Mouse (Mus musculus) erythroid progenitor cell, adult 5-6 weeks (primary cell): Measurements from ENCODE around the gene Elmo2. TPM values are rescaled to one million over a fixed set of nuclear protein-coding genes. Genes with fewer than 3 reads are reported as not detected.
A peak's percentile ranks its signal among the peaks of the same experiment; 100 is the strongest.

Experiments used
- ATAC-seq: replicated peaks from 2 replicates; pipeline ENCODE4 v1.8.0; 2016; ENCODE audit warnings: moderate number of reproducible peaks, mild to moderate bottlenecking, moderate TSS enrichment, inconsistent platforms; ENCODE audit not compliant: poor library complexity, low FRiP score, severe bottlenecking
- total RNA-seq, 2 experiments: library from RNA; stranded (forward) in 1 of 2; stranded (reverse) in 1 of 2; fragments of 150-400 nt in 1 of 2; fragments of 186-747, 209-891 nt in 1 of 2; gene quantifications; 2 replicates each; pipeline versions ENCODE4 v1.2.3 to v1.2.4; 2015 to 2017; ENCODE audit warnings: low replicate concordance in 2 of 2

Gene Elmo2
- total RNA-seq, 2 experiments from 2014 or later, result 13.1 to 16.3 TPM

GRCm38 (mm10) chr2:165301409-165301808 lies 24.9 kb downstream of the Elmo2 start:
- ATAC-seq, result no peak

GRCm38 (mm10) chr2:165300885-165301284 lies 25.4 kb downstream of the Elmo2 start:
- ATAC-seq, result no peak

- no peak for ATAC-seq
These were observed 25.9 kb downstream of the Elmo2 start for GRCm38 (mm10) chr2:165300424-165300823.

GRCm38 (mm10) chr2:165297429-165297828 lies 28.9 kb downstream of the Elmo2 start:
- no peak for ATAC-seq

- ATAC-seq, result no peak
These were observed 29.7 kb downstream of the Elmo2 start for GRCm38 (mm10) chr2:165296571-165296970.

- ATAC-seq, result no peak
These were observed 37.8 kb downstream of the Elmo2 start for GRCm38 (mm10) chr2:165288315-165289031.

- peak; percentile 83 for ATAC-seq
These were observed 38.9 kb downstream of the Elmo2 start, which contains the start of gene Slc35c2 for GRCm38 (mm10) chr2:165287202-165287984. Slc35c2 (minus strand) TSS chr2:165287869.

- ATAC-seq, result no peak
These were observed 39.7 kb downstream of the Elmo2 start for GRCm38 (mm10) chr2:165286361-165287201.

- no peak for ATAC-seq
These were observed 40.7 kb downstream of the Elmo2 start for GRCm38 (mm10) chr2:165285621-165286020.

- no peak for ATAC-seq
These were observed 41.2 kb downstream of the Elmo2 start for GRCm38 (mm10) chr2:165285034-165285433.

- ATAC-seq, result no peak
These were observed 41.9 kb downstream of the Elmo2 start for GRCm38 (mm10) chr2:165284377-165284776.

GRCm38 (mm10) chr2:165283644-165284043 lies 42.6 kb downstream of the Elmo2 start:
- ATAC-seq, result no peak

GRCm38 (mm10) chr2:165281779-165282311 lies 44.4 kb downstream of the Elmo2 start:
- ATAC-seq, result no peak

- ATAC-seq, result no peak
These were observed 46.9 kb downstream of the Elmo2 start for GRCm38 (mm10) chr2:165279351-165279750.

- no peak for ATAC-seq
These were observed 49.0 kb downstream of the Elmo2 start for GRCm38 (mm10) chr2:165277188-165277740.

GRCm38 (mm10) chr2:165275824-165276223 lies 50.5 kb downstream of the Elmo2 start:
- ATAC-seq, result no peak

GRCm38 (mm10) chr2:165275124-165275640 lies 51.1 kb downstream of the Elmo2 start:
- ATAC-seq, result no peak

- ATAC-seq, result no peak
These were observed 52.7 kb downstream of the Elmo2 start for GRCm38 (mm10) chr2:165273589-165273988.

- no peak for ATAC-seq
These were observed 55.0 kb downstream of the Elmo2 start for GRCm38 (mm10) chr2:165271326-165271725.
